Mouse (Mus musculus) bone marrow macrophage, adult 2 months (primary cell): Measurements from ENCODE around the gene Cenpp.

Experiments
- CTCF ChIP-seq: IDR thresholded peaks from 2 replicates; pipeline ENCODE4 v1.5.1; 2012; ENCODE audit warnings: low read depth, mild to moderate bottlenecking, low read length, moderate library complexity
- POLR2A ChIP-seq: IDR thresholded peaks from 2 replicates; pipeline ENCODE4 v1.6.1; 2012; ENCODE audit warnings: mild to moderate bottlenecking, low read depth, low read length, borderline replicate concordance

DNA sequence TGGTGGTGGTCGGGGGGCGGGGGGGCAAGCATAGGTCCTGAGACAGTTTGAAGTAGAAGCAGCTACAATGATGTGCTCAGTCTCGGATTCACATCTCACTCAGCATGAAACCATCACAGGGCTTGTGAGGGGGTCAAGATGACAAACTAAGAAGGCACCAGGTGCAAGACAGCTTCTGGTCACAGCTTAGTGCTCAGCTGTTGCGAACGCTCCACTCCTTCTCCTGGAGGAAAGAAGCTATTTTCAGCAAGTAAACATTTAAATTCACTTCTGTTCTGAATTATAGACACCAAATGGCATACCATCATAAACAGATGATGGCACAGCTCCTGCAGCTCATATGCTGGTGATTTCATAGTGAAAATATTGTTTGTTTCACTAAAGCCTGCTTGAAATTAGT lies 167.2 kb downstream of the Cenpp start:
- TF ChIP-seq CTCF: no peak
- TF ChIP-seq POLR2A: no peak
